Mouse (Mus musculus): Measurements from ENCODE around the gene Gm49450. TPM values are rescaled to one million over a fixed set of nuclear protein-coding genes. Genes with fewer than 3 reads are reported as not detected.
"Not testable (repeated sequence)": the region's sequence is repeated elsewhere in the genome, so short reads cannot be mapped to it uniquely, and the experiment has no call there.

Gene Gm49450
- polyA plus RNA-seq, 1 experiment from 2014 or later = not detected

- Histone ChIP-seq H3K4me2 (peak overlapping the region; percentile 74), H3K9me3 (no peaks in the 10 kb centered on the region), H3K27me3 (no peaks in the 10 kb centered on the region), H3K27ac (peak overlapping the region; percentile 78), H3K4me1 (replicated peaks) (peaks cover 27% of the 10 kb centered on the region), H3K36me3 (peaks cover 21% of the 10 kb centered on the region), H3K9ac (peak overlapping the region; percentile 84), H3K4me3 (peak overlapping the region; percentile 46)
- no peak for ATAC-seq (ENCODE audit: low FRiP score)
These were observed 5.0 kb downstream of the Gm49450 start for GRCm38 (mm10) chr15:98948382-98948781.

- H3K4me3 ChIP-seq = peak overlapping the region; percentile 46; the same call in 1 of the 2 replicates
- 24% methylated on average over 3 of the region's 3 CpGs for WGBS
- peak overlapping the region; percentile 84 for H3K9ac ChIP-seq
- H3K4me2 ChIP-seq = peak overlapping the region; percentile 74
- peaks cover 21% of the 10 kb centered on the region for H3K36me3 ChIP-seq
- no peak for ATAC-seq (ENCODE audit: low FRiP score)
- H3K9me3 ChIP-seq = no peaks in the 10 kb centered on the region
- H3K27ac ChIP-seq = peak overlapping the region; percentile 78
- H3K27me3 ChIP-seq = no peaks in the 10 kb centered on the region
- peaks cover 27% of the 10 kb centered on the region for H3K4me1 ChIP-seq (replicated peaks)
These were observed 5.5 kb downstream of the Gm49450 start for GRCm38 (mm10) chr15:98947884-98948283.

- peaks cover 15% of the 10 kb centered on the region for H3K4me1 ChIP-seq (replicated peaks)
- H3K36me3 ChIP-seq = peaks cover 7% of the 10 kb centered on the region; the same call in 1 of the 2 replicates
- WGBS = 76% methylated on average over 4 of the region's 4 CpGs
- H3K9me3 ChIP-seq = no peaks in the 10 kb centered on the region
- H3K4me2 ChIP-seq = no peak overlapping the region
- H3K4me3 ChIP-seq = no peak overlapping the region
- no peaks in the 10 kb centered on the region for H3K27me3 ChIP-seq
- ATAC-seq (ENCODE audit: low FRiP score) = no peak
- H3K27ac ChIP-seq = no peak overlapping the region
- no peak overlapping the region for H3K9ac ChIP-seq
These were observed 10.2 kb downstream of the Gm49450 start for GRCm38 (mm10) chr15:98943133-98943532.

- Histone ChIP-seq H3K27me3 (no peaks in the 10 kb centered on the region), H3K4me1 (replicated peaks) (peaks cover 6% of the 10 kb centered on the region), H3K4me2 (no peak overlapping the region), H3K36me3 (peaks cover 7% of the 10 kb centered on the region; the same call in 1 of the 2 replicates), H3K9me3 (no peaks in the 10 kb centered on the region), H3K9ac (no peak overlapping the region), H3K4me3 (no peak overlapping the region), H3K27ac (no peak overlapping the region)
- 81% methylated on average over 4 of the region's 4 CpGs for WGBS
- ATAC-seq (ENCODE audit: low FRiP score) = no peak
These were observed 11.3 kb downstream of the Gm49450 start for GRCm38 (mm10) chr15:98942081-98942480.

GRCm38 (mm10) chr15:98941539-98941938 lies 11.8 kb downstream of the Gm49450 start:
- WGBS = 90% methylated on average over 2 of the region's 2 CpGs
- no peak overlapping the region for H3K27ac ChIP-seq
- no peak overlapping the region for H3K4me3 ChIP-seq
- no peaks in the 10 kb centered on the region for H3K9me3 ChIP-seq
- H3K4me1 ChIP-seq (replicated peaks) = peaks cover 4% of the 10 kb centered on the region; the same call in 1 of the 2 replicates
- no peak overlapping the region for H3K4me2 ChIP-seq
- H3K36me3 ChIP-seq = peaks cover 7% of the 10 kb centered on the region; the same call in 1 of the 2 replicates
- no peak overlapping the region for H3K9ac ChIP-seq
- ATAC-seq (ENCODE audit: low FRiP score) = no peak
- no peaks in the 10 kb centered on the region for H3K27me3 ChIP-seq

- Histone ChIP-seq H3K4me3 (no peak overlapping the region), H3K4me1 (replicated peaks) (peaks cover 6% of the 10 kb centered on the region), H3K27me3 (no peaks in the 10 kb centered on the region), H3K9me3 (no peaks in the 10 kb centered on the region), H3K36me3 (peaks cover 7% of the 10 kb centered on the region; the same call in 1 of the 2 replicates), H3K4me2 (no peak overlapping the region), H3K9ac (no peak overlapping the region), H3K27ac (no peak overlapping the region)
- no peak for ATAC-seq (ENCODE audit: low FRiP score)
- WGBS = 63% methylated on average over 10 of the region's 10 CpGs
These were observed 12.5 kb downstream of the Gm49450 start for GRCm38 (mm10) chr15:98940816-98941215.

GRCm38 (mm10) chr15:98934217-98934839 lies 19.0 kb downstream of the Gm49450 start, which contains the start of gene Tuba1b:
Gene Tuba1b (minus strand): TSS chr15:98934565.
- Histone ChIP-seq H3K9me3 (no peaks in the 10 kb centered on the region), H3K4me3 (peak within 1 kb of the TSS; percentile 71), H3K9ac (peak within 1 kb of the TSS; percentile 86), H3K27me3 (no peaks in the 10 kb centered on the region), H3K36me3 (peaks cover 13% of the 10 kb centered on the region), H3K4me1 (replicated peaks) (peaks cover 23% of the 10 kb centered on the region), H3K27ac (peak within 1 kb of the TSS; percentile 99), H3K4me2 (peak within 1 kb of the TSS; percentile 92)
- WGBS = 1% methylated on average over 51 of the region's 58 CpGs
- peak; percentile 96 for ATAC-seq (ENCODE audit: low FRiP score)

- no peaks in the 10 kb centered on the region for H3K9me3 ChIP-seq
- ATAC-seq (ENCODE audit: low FRiP score) = peak; percentile 90
- peaks cover 23% of the 10 kb centered on the region for H3K4me1 ChIP-seq (replicated peaks)
- H3K27me3 ChIP-seq = no peaks in the 10 kb centered on the region
- H3K9ac ChIP-seq = peak overlapping the region; percentile 86
- under 1% methylated on average over 35 of the region's 35 CpGs for WGBS
- H3K36me3 ChIP-seq = peaks cover 13% of the 10 kb centered on the region
- peak overlapping the region; percentile 71 for H3K4me3 ChIP-seq
- H3K4me2 ChIP-seq = peak overlapping the region; percentile 92
- peak overlapping the region; percentile 99 for H3K27ac ChIP-seq
These were observed 19.5 kb downstream of the Gm49450 start for GRCm38 (mm10) chr15:98933833-98934216.

- H3K4me2 ChIP-seq = peak overlapping the region; percentile 92
- 14% methylated on average over 8 of the region's 9 CpGs for WGBS
- H3K4me1 ChIP-seq (replicated peaks) = peaks cover 26% of the 10 kb centered on the region
- H3K9me3 ChIP-seq, H3K27me3 ChIP-seq: not testable (repeated sequence)
- peak overlapping the region; percentile 71 for H3K4me3 ChIP-seq
- peak; percentile 12; the same call in 1 of the 2 replicates for ATAC-seq (ENCODE audit: low FRiP score)
- H3K27ac ChIP-seq = peak overlapping the region; percentile 99
- peak overlapping the region; percentile 86 for H3K9ac ChIP-seq
- peaks cover 13% of the 10 kb centered on the region for H3K36me3 ChIP-seq
These were observed 20.2 kb downstream of the Gm49450 start for GRCm38 (mm10) chr15:98933004-98933671.

- Histone ChIP-seq H3K27me3 (no peaks in the 10 kb centered on the region), H3K4me1 (replicated peaks) (peaks cover 25% of the 10 kb centered on the region), H3K36me3 (peaks cover 13% of the 10 kb centered on the region), H3K9me3 (no peaks in the 10 kb centered on the region), H3K4me2 (no peak overlapping the region), H3K27ac (no peak overlapping the region), H3K9ac (no peak overlapping the region), H3K4me3 (no peak overlapping the region)
- ATAC-seq (ENCODE audit: low FRiP score) = no peak
- 75% methylated on average over 3 of the region's 3 CpGs for WGBS
These were observed 22.4 kb downstream of the Gm49450 start for GRCm38 (mm10) chr15:98930998-98931397.

- 61% methylated on average over 8 of the region's 8 CpGs for WGBS
- ATAC-seq (ENCODE audit: low FRiP score) = no peak
These were observed 23.2 kb downstream of the Gm49450 start for GRCm38 (mm10) chr15:98930017-98930734.

GRCm38 (mm10) chr15:98928598-98929240 lies 24.6 kb downstream of the Gm49450 start:
- Histone ChIP-seq H3K9me3 (no peaks in the 10 kb centered on the region), H3K27me3 (no peaks in the 10 kb centered on the region), H3K4me1 (replicated peaks) (peaks cover 15% of the 10 kb centered on the region), H3K9ac (no peak overlapping the region), H3K4me2 (no peak overlapping the region), H3K4me3 (no peak overlapping the region), H3K36me3 (peaks cover 13% of the 10 kb centered on the region), H3K27ac (no peak overlapping the region)
- 0 out of 2 replicates have a peak, but pooled peaks have one; percentile 40 for ATAC-seq (ENCODE audit: low FRiP score)
- 15% methylated on average over 13 of the region's 13 CpGs for WGBS

More at GRCm38 (mm10) chr15:98930017-98930734, 23.2 kb downstream of the Gm49450 start:
- Histone ChIP-seq H3K27me3 (no peaks in the 10 kb centered on the region), H3K4me3 (no peak overlapping the region), H3K36me3 (peaks cover 13% of the 10 kb centered on the region), H3K4me1 (replicated peaks) (peaks cover 17% of the 10 kb centered on the region), H3K9ac (no peak overlapping the region), H3K9me3 (no peaks in the 10 kb centered on the region), H3K27ac (no peak overlapping the region), H3K4me2 (no peak overlapping the region)
